Mouse (Mus musculus): Measurements from ENCODE around the gene Poc5. TPM values are rescaled to one million over a fixed set of nuclear protein-coding genes. Genes with fewer than 3 reads are reported as not detected.

Gene Poc5
- polyA plus RNA-seq (2012): 5.1 and 7.3 TPM in 2 replicates

DNA sequence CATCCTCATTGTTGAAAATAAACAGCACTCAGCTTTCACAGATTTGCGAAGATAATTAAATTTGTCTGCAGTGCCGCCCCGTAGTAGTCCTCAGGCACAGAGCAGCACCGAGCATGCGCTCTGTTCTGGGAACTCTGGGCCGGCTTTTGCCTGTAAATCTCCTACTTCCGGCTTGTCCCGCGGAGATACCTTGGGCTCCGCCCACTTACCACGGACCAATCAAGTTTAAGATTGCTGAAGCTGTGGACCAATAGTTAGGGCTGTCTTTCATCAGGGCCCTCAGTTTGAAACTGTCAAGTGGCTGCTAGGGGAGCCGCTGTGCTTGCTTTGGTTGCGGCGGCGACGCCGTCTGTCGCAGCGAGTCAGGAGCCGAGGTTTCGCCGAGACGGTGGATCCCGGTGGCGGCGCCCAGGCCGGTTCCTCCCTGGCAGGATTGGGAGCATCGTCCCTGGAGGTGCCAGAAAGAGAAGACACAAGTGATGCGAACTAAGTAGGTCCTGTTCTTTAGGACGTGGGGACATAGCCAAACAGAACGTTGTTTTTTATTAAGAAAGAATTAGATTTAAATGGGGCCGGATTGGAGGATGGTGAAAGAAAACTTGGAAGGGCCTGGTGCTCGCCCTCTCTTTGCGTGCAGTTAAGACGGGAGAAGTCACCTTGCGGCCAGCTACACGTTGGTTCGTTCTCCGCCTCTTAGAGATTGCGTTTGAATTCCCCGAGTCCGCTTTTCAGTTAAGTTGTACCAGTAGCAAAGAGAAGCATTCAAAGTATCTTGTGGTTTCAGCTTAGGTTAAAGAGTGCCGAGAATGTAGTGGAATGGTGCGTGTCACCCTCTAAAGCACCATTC, at the start of gene Poc5:
Poc5 (plus strand) TSS at position 253 of the 847 bp plus-strand sequence.

Other genes with a start within 250 kb of the Poc5 start
- not detected in 2 replicates for gene Ankdd1b, start 82.9 kb downstream of the Poc5 start, polyA plus RNA-seq (2012)
- gene Gm17622, start 102.4 kb downstream of the Poc5 start, polyA plus RNA-seq (2012): not detected in 2 replicates
- gene Polk, start 154.3 kb downstream of the Poc5 start, polyA plus RNA-seq (2012): 0.40 and 0.41 TPM in 2 replicates
- gene Col4a3bp, start 154.3 kb downstream of the Poc5 start, polyA plus RNA-seq (2012): 13.5 and 15.1 TPM in 2 replicates

Measured in megakaryocyte-erythroid progenitor cell, adult 5 weeks (primary cell).